8 mouse cellular contexts compared by ENCODE assay signal in the genomic region with DNA sequence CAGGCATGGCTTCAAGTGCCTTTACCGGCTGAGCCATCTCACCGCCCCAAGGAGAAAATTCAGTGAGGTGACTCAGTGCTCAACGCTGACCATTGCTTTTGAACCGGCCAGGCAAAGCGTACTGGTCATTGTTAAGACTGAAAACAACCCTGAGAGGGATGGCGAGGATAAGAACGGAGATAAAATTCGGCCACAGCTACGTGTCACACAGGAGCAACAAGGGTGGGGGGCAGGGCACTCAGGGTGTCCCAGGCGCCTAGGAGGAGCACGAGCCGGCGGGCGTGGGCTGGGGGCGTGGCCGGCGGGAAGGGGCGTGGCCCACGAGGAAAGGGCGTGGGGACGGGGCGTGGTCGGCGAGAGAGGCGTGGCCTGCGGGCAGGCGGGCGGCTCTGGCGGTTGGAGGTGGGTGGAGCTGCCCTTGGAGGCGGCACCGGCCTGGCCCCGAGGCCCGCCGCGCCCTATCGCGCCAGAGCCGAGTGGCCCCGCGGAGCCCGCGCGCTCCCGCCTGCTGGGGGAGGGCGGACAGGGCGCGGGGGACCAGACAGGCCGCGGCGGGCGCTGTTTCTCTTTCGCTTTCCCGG.
DNase-seq lines count a peak whose midpoint lies in the region; ATAC-seq and TF ChIP-seq lines count a peak whose summit lies in the region.

No protein-coding gene starts in this region.

- H3K27me3 ChIP-seq in forebrain, embryonic 16.5 days (replicated peaks; ENCODE audit: control insufficient read depth, insufficient read depth, low read length) = no peaks in the 10 kb centered on the region
- peaks cover 18% of the 10 kb centered on the region for H3K27me3 ChIP-seq in lung, embryonic 15.5 days

- H3K9me3 ChIP-seq in ES-E14 (ENCODE audit: control insufficient read depth, insufficient read depth, low read depth, low read length) = no peaks in the 10 kb centered on the region
- H3K9me3 ChIP-seq in forebrain, embryonic 16.5 days (ENCODE audit: control insufficient read depth, low read length) = no peaks in the 10 kb centered on the region
- H3K9me3 ChIP-seq in lung, embryonic 15.5 days = no peaks in the 10 kb centered on the region

- peak; percentile 96 for ATAC-seq in forebrain, embryonic 16.5 days
- peak; percentile 98 for ATAC-seq in lung, embryonic 15.5 days (ENCODE audit: borderline replicate concordance, extremely low read depth, low FRiP score, low TSS enrichment)

- DNase-seq in ES-E14 (ENCODE audit: low read depth, low spot score) = peak; percentile 60
- DNase-seq in cerebellum, adult 11-12 months = peak; percentile 87
- DNase-seq in heart, postnatal 4 days = peak; percentile 98
- DNase-seq in layer of hippocampus, adult 8-10 months (ENCODE audit: low spot score in 2 of 2) = peak; percentile 75 to 83
- peak; percentile 93 for DNase-seq in ovary, adult 18-20 months (ENCODE audit: low spot score)
- DNase-seq in thymus, postnatal 0 days (ENCODE audit: low spot score) = peak; percentile 94

- under 1% methylated on average over 32 of the region's 53 CpGs for WGBS in forebrain, embryonic 16.5 days
- under 1% methylated on average over 43 of the region's 53 CpGs for WGBS in lung, embryonic 15.5 days

- in situ Hi-C loops in ES-E14 (cut with MboI; ENCODE audit: low sequenced_read_pairs in 2 of 2, unreplicated experiment in 2 of 2) = no loop called here

- H3K9ac ChIP-seq in ES-E14 (ENCODE audit: insufficient read depth, low read depth, low read length, poor library complexity, severe bottlenecking) = peak overlapping the region; percentile 80
- H3K9ac ChIP-seq in forebrain, embryonic 16.5 days (replicated peaks; ENCODE audit: low read depth, low read length) = peak overlapping the region; percentile 67
- H3K9ac ChIP-seq in lung, embryonic 15.5 days = peak overlapping the region; percentile 62

- no peak overlapping the region for H3K27ac ChIP-seq in ES-E14 (ENCODE audit: insufficient read depth, low read depth, low read length, poor library complexity, severe bottlenecking)
- H3K27ac ChIP-seq in forebrain, embryonic 16.5 days (ENCODE audit: low read length) = no peak overlapping the region
- peak overlapping the region; percentile 53 for H3K27ac ChIP-seq in lung, embryonic 15.5 days

- peaks cover 8% of the 10 kb centered on the region; the same call in 1 of the 2 replicates for H3K36me3 ChIP-seq in ES-E14 (ENCODE audit: control insufficient read depth, insufficient read depth, low read length, poor library complexity, severe bottlenecking)
- no peaks in the 10 kb centered on the region for H3K36me3 ChIP-seq in forebrain, embryonic 16.5 days (ENCODE audit: control insufficient read depth, insufficient read depth)
- H3K36me3 ChIP-seq in lung, embryonic 15.5 days = no peaks in the 10 kb centered on the region

- H3K4me2 ChIP-seq in forebrain, embryonic 16.5 days (ENCODE audit: low read length) = peak overlapping the region; percentile 95
- H3K4me2 ChIP-seq in lung, embryonic 15.5 days = peak overlapping the region; percentile 91

- H3K4me3 ChIP-seq in ES-E14 (ENCODE audit: insufficient read depth in 1 of 2, low read depth in 1 of 2, low read length in 2 of 2, poor library complexity in 1 of 2, severe bottlenecking in 1 of 2) = peak overlapping the region; percentile 87 to 90
- H3K4me3 ChIP-seq in forebrain, embryonic 16.5 days (replicated peaks; ENCODE audit: low read length) = peak overlapping the region; percentile 74
- H3K4me3 ChIP-seq in lung, embryonic 15.5 days = peak overlapping the region; percentile 79

- 0 out of 4 replicates have a peak, but pooled peaks cover 0 to 3% of the 10 kb centered on the region in 2 experiments for H3K4me1 ChIP-seq in ES-E14 (ENCODE audit: control insufficient read depth in 2 of 2, insufficient read depth in 2 of 2, low read length in 2 of 2, poor library complexity in 1 of 2)
- peaks cover 5% of the 10 kb centered on the region; the same call in 1 of the 2 replicates for H3K4me1 ChIP-seq in forebrain, embryonic 16.5 days (replicated peaks; ENCODE audit: control insufficient read depth, insufficient read depth, low read length)
- no peaks in the 10 kb centered on the region for H3K4me1 ChIP-seq in lung, embryonic 15.5 days

TF ChIP-seq in ES-E14, 5 proteins besides CTCF, POLR2A, EP300 and RAD21:
- TF ChIP-seq ZC3H11A (IDR thresholded peaks at IDR 0.05; ENCODE audit: borderline replicate concordance, low read depth, low read length) (no peak), HCFC1 (IDR thresholded peaks at IDR 0.05; ENCODE audit: borderline replicate concordance, insufficient read depth, low read length) (0 out of 2 replicates have a peak, but pooled peaks have one; percentile 40)
